Mouse (Mus musculus) bone marrow, adult 2 months (tissue): ENCODE results near the gene Lasp1.

ENCODE experiments used
- CTCF ChIP-seq: fragments of 200-500 bp; IDR thresholded peaks from 2 replicates; pipeline ENCODE4 v1.5.1; 2011; ENCODE audit warnings: low read length, control low read depth; ENCODE audit not compliant: control insufficient read depth, insufficient read depth
- POLR2A ChIP-seq: fragments of 200-500 bp; IDR thresholded peaks from 2 replicates; pipeline ENCODE4 v1.6.1; 2011; ENCODE audit warnings: low read depth, mild to moderate bottlenecking, control low read depth, low read length, borderline replicate concordance; ENCODE audit not compliant: control insufficient read depth

GRCm38 (mm10) chr11:97804841-97805661 lies 6.3 kb downstream of the Lasp1 start:
- TF ChIP-seq CTCF = no peak
- no peak for TF ChIP-seq POLR2A
